Mouse (Mus musculus) erythroblast, embryonic 14.5 days (primary cell): ENCODE data around the gene Gm10642.

Source experiments
- GATA1 ChIP-seq: IDR thresholded peaks from 2 replicates; pipeline ENCODE4 v1.6.1; 2012; ENCODE audit warnings: low read length, inconsistent platforms, mixed read lengths
- TAL1 ChIP-seq: IDR thresholded peaks from 3 replicates; pipeline ENCODE4 v1.6.1; 2012; ENCODE audit warnings: low read length, inconsistent platforms, mixed read lengths

DNA sequence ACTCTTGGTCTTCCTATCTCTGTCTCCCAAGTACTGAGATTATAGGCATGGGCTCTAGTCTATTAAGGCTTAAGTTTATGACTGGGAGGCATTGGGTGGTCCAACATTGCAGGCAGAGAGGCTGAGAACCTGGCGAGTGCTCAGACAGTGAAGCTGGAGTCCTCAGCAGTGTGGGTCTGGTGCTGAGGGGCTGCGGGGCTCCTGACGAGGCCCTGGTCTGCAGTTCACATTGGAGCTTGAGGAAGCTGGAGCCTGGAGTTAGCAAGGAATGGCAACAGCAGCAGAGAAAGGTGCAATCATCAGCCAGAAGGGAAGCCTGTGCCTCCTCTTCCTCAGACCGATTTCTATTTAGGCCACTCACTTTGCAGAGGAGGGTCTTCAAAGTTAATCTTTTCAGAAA, 8.8 kb downstream of the Gm10642 start:
- TF ChIP-seq GATA1 (no peak), TAL1 (no peak)
